Mouse (Mus musculus) thymus, postnatal 0 days (tissue): ENCODE measurements around the gene Grhl3. TPM values are rescaled to one million over a fixed set of nuclear protein-coding genes. Genes with fewer than 3 reads are reported as not detected.

Experiments
- DNase-seq: peaks from one replicate; pipeline ENCODE4 v3.0.0-alpha.2; 2015; ENCODE audit warnings: low spot score
- polyA plus RNA-seq: library from polyadenylated mRNA; unstranded; fragments of >200 nt; fragmentation: Nextera tagmentation; extraction: Ambion mirVana; gene quantifications from 2 replicates; pipeline ENCODE4 v1.2.1, GENCODE M21; 2015

The Grhl3 gene
- polyA plus RNA-seq, 1 experiment from 2014 or later: 1.2 TPM

DNA sequence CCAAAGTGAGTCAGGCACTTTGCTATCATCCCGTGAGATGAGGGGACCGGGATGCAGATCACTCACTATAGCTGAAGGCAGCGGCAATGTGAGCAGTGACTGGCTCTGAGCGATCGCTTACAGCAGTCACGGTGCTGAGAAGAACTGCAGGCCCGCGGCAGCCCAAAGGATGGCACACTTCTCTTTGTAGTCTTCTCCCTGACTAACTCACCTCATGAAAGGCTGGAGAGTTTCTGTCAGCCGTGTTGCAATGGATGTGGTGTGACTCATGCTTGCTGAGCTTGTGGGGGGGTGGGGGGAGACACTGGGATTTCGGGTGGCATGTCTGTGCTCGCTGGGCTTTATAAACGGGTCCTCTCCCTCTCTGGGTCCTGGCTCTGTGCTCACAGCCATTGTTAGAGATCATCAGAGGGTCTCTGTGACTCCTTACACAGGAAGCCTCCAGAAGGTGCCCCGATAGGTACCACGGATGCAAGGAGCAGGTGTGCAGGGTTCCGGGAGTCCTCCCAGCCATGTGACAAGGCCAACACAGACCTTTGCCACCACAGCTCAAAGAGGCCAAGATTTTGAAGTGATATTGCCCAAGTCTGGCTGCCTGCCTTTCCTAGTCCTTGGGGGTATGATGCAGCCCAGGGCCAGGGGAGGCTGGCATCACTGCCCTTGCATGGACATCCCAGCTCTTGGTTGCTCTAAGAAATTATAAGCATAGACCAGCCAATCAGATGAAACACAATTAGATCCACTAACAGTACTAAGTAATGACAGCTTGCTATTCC lies 2.1 kb upstream of the Grhl3 start:
- no peak for DNase-seq

DNA sequence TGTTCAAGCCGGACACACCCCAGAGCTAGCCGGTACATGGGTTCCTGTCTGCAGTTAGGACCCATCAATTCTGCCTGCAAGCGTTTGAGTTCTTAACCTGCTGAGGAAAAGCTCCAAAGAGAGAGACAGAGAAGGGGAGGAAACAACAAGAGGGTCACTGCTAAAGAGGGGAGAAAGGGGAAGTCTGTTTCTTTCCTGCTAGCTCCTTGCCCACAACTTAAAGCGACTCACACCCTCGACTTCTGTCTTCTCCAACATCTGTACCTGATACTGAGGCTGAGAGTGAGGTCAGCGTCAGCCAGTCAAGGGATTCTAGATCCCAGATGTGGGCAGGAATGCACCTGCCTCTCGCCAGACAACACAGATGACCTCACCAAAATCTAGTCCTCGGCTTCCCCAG lies 1.2 kb downstream of the Grhl3 start:
- no peak for DNase-seq

DNA sequence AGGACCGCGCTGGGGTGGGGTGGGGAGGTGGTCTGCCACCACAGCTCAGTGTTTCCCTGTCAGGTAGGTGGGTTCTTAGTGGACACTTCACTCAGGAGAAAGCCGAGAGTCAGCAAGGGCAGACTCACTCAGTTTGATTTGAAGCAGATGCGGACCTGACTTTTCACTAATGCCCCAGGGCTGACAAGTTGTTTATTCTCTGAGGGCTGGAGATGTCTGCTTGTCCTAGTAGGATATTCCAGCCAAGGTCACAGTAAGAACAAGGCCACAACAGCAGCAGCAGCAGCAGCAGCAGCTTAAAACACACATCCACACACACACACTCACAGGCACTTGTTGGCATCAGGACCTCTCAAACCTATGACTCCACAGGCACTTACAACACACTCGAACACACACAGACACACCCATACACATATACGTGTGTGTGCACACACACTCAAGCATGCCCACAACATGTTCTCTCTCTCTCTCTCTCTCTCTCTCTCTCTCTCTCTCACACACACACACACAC lies 2.3 kb downstream of the Grhl3 start:
- no peak for DNase-seq

DNA sequence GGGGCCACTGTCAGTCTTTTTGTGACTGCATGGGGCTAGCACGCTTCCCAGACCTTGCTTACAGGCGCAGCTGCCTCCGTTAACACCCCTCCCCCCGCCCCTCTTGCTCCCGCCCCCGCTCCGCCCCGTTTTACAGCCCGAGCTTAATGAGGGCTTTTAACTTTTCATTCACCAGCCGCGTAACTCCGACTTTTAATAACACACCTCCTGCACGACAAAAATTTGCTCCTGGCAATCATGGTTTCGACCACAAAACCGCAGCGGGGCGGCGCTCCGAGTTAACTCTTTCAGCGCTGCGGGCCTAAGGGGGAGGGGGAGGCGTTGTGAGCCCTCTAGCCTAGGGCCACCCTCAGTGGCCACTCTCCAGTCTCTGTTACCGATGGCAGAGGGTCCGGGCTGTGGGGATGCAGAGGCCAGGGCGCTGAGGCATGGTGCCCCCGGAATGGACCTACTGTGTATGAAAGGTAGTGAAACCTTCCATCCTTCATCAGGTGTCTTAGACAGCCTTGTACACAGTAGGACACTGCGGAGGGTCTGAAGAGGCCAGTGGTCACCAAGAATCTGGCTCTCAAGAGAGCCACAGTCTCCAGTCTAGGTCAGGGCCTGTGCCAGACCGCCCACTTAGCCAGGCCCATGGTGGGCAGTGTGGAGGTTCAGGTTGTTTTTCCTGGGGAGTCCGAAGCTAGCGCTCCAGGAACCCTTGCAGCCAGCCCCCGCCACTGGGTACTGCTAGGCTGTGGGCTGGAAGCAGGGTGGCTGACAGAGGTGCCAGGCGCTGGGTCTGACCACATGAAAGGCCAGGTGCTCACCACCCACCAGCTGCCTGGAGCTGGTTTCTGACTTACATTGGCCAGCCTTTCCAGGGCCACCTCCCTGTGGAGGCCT lies 3.0 kb downstream of the Grhl3 start:
- peak; percentile 70 for DNase-seq

DNA sequence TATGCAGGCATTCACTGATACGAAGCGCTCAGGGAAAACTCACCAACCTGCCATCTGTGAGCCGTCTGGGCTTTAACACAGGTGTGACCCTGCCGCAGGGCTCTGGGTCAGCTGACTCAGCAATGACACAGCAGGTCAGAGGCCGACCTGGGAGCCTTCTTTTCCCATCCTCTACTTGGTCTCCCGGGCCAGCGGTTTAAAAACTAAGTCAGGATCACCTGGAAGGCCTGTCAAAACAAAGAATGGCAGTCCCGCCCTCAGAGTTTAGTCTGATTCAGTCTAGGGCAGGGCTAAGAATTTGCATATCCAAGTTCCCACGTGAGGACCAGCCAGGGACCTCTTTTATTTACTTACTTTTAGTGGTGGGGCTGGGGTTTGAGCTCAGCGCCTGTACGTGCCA lies 4.2 kb downstream of the Grhl3 start:
- peak; percentile 13 for DNase-seq

DNA sequence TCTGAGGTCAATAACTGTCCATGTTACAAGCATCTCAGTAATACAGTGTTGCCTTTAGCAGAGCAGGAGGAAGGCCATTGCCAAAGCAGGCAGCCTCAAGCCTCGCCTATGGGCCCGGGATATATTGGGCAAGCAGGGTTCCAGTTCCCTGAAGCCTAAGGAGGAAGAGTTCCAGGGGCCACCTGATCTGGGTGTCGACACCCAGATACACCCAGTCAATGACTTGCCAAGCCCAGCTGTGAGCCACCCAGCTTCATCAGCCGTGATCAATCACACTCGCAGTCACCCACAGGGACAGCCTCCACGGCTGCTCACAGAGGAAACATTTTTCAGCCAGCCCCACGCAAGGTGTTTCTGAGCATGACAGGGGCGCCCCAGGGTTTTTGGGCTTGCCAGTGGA lies 5.9 kb downstream of the Grhl3 start:
- no peak for DNase-seq

DNA sequence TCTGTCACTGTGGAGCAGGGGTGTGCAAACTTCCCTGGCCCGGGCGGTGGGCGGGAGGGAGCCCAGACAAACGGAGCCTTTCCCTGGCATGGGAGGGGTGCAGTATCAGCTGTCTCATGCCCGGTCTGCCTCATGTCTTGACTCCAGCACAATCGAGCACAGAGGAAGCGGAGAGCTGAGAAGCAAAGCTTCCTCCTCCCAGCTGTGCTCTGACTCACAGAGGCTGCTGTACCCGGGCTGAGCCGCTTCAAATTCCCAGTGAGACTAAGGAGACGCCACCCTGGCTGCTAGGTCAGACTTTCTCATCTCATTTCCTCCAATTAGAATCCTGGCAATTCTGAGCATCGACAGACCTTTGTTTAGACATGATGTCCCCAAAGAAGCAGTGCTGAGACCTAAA lies 6.4 kb downstream of the Grhl3 start:
- no peak for DNase-seq

DNA sequence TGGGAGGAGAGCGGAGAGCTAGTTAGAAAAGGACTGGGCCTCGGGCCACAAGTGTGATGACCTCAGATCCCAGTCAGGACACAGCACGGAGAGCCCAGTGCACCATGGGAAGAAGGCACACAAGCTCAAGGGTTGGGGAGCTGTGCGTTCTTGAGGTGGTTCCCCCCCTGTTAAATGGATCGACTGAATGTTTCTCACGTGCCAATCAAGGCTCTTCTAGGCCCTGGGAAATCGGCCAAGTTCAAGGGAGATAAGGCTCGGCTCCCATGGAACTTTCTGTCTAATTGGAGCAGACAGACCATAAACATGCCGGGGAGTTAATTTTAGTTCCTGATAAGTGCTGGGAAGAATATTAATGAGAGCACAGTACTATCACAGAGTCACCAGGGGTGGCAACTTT lies 8.0 kb downstream of the Grhl3 start:
- no peak for DNase-seq

DNA sequence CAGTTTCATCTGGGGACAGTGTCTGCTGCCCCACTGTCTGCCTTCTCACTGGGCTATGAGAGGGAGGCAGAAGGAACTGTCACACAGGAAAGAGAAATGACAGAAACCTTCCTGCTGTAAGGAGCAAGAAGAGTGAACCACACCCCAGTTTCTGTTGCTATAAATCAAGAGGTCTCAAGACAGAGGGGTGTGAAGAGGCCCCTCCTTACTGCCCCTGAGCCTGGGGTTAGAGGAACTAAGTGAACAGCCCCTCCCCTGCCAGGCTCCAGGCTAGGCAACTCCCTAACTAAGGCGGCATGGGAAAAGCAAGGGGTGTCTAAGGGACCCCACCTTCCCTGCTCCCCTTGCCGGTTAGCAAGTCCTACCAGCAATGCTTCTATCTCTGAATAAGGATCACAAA lies 9.6 kb downstream of the Grhl3 start:
- DNase-seq: no peak

DNA sequence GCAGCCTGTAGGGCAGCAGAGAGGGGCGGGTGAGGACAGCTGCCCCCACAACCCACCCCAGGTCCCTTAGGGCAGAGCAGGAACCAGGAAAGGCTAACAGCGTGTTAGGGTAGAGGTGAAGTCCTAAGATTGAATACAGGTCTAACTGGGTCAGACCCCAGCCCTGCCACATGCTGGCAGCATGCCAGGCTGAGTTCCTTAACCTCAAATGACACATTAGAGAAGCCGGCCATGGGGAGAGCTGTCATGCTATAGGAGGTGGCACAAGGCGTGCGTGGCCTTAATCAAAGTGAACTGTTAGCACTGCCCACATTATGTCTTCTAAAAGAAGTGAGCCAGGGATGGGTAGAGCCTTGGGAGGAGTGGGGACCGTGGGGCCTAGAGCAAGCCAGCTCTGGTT lies 24.1 kb downstream of the Grhl3 start:
- no peak for DNase-seq

DNA sequence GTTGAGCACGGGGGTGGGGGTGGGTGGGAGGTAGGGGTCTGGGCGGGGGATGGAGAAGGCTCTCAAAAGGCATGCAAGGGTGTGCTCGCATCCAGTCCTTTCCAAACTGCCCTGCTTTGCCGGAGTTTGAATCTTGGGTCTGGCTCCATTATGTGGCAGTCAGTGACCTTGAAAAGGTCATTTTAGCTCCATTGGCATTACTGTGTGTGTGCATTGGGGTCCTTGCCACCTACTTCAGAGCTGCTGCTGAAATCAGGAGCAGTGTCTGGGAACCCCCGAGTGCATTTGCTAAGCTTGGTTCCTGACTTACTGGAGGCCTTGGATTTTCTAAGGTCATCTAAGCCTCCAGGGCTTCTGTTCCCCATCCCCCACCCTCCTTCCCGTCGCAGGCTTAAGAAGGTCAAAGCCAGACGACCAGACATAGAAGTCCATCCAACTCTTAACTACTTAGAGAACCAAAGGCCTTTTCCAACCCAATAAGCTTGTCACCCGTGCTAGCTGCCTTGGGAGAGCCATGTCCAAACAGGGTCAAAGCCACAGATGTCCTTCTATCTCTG lies 24.8 kb downstream of the Grhl3 start:
- DNase-seq: no peak

DNA sequence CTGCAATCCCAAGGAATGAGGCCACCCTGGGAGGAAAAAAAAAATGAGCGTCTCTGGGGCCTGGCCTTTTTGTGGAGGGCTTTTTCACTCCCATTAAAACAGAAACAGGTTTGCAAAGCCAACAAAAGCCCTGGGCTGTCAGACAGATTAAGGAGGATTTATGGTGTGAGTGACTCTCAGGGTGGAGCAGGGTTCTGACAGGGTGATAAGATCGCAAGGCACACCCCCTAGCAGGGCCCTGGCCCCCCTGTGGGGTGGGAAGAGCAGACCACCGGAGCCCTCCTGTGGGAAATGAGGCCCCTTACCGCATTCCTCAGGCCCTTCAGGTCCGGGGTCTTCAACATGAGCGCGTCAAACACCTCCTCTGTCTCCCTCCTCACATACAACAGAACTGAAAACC lies 25.3 kb downstream of the Grhl3 start:
- DNase-seq: no peak

DNA sequence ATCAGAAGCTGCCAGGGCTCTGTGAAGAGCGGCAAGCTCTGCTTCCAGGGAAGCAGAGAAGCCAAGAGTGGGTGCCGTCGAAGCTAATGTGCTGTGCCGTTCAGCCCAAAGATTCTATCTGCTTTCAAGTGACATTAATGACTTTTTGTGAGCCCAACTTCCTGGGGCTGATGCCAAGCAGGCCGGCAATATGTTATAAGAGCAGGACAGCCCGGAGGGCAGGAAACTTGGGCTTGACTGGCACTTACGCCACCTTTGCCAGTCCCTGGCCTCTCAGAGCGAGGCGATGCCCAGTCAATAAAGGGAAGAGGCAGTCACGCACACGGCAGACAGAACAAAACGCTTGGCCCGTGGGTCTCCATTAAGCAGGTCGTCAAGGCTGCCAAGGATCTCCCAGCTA lies 25.9 kb downstream of the Grhl3 start:
- no peak for DNase-seq

DNA sequence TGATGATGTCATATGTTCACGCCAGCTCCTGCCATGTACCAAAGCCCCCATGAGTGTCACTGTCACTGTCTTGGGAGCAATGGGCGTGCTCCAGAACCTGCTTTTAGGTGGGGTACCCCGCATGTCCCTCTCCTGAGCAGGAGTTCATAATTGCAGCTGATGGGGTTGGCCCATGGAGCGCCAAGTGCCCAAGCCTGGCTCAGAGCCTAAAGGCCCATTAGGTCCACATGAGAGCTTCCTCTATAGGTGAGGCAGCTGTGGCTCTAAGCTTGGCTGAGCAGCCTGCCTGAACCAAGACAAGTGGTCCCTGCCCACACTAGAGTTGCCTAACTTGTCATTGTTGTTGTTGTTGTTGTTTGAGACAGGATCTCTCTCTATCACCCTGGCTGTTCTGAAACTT lies 26.6 kb downstream of the Grhl3 start:
- no peak for DNase-seq

DNA sequence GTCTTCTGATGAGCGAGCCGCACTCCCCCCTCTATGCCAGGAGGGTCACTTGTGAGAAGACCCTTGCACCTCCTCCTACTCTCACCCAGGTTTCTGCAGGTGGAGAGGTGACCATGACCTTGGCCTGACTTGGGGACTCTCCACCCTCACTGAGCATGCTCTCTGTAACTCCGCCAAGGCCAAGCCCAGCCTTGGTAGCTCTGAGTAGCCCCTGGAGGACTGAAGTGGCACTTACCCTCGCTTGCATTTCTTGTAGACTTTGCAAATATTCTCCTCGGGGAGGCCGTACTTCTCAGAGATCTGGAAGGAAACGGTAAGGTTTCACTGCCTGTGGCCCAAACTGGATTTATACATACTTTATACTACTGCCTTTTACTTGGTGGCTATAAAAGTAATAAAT lies 27.4 kb downstream of the Grhl3 start:
- DNase-seq: no peak

DNA sequence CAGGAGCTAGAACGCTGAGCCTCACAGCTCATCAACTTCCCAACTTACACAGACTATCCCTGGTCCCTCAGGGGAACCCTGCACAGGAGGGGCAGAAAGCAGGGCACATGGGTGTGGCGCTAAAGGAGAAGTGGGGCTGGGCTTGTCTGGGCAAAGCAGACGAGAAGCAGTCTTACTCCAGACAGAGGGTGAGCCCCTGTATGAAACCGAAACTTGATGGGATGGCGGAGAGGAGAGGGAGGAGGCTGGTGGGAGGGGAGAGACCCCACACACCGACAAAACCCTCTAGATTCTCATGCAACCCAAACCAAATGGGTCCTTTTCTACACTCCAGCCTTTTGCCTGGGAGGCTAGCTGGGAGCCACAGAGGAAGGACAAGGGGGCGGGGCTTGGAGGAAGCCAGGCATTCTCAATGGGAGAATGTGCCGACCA lies 28.3 kb downstream of the Grhl3 start:
- DNase-seq: peak; percentile 9

DNA sequence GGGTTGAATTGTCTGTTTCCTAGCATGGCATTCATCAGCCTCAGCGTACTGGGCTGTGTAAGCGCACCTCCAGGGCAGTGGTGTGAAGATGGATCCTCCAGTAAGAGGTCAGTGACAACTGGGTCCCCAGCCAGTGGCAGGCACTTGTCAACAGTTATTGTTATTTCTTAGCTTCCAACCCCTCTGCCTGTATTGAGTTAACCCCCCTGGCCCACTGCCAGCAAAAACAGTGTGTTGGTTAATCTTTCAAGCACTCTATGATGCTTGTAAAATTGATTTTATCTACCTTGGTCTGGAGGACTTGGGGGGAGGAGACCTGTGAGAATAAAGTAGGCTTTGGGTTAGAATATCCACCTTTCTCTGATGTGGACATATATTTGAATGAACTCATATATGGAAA lies 29.1 kb downstream of the Grhl3 start:
- no peak for DNase-seq

DNA sequence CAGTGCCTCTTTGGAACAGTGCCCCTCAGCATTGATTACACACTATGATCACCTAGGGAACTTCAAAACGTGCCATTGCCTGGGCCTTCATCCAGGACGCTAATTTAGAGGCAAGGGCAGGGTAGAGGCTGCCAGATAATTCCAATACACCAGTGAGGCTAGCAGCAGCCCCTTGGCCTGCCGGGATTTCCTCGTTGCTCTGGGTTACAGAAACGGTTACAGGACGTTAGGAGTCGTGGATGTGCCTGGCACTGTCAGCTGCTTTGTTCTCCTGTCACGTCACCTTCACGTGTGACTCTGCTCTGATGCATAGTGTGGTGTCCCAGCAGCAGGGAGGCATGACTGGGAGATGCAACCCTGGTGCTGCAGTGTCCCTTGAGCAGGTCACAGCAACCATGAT lies 33.4 kb downstream of the Grhl3 start:
- DNase-seq: no peak

DNA sequence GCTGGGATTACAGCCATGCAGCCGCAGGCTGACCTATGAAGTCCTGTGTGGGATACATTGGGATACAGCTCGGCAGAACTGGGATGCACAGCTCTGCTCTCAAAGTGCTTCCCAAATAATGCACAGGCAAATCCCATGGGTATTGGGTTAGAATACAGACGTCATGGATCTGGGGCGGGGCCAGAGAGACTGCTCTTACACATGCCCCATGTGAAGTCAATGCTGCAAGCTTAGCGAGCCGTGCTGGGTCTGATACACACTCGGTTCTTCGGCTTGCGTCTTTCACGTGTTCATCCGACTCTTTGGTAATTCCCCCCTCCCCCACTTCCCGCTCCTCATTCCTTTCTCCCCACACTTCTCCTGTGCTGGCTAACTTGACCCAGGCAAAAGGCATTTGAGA lies 34.4 kb downstream of the Grhl3 start:
- no peak for DNase-seq

DNA sequence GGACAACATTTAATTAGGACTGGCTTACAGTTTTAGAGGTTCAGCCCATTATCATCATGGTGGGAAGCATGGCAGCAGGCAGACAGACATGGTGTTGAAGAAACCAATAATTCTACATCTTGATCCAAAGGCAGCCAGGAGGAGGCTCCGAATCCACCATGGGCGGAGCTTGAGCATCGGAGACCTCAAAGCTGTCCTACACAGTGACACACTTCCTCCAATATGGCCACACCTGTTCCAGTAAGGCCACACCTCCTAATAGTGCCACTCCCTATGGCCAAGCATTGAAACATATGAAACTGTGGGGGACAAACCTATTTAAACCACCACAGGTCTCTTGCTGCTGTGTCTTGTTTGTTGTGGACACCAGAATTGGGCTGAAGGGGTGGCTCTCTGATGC lies 38.4 kb downstream of the Grhl3 start:
- no peak for DNase-seq

DNA sequence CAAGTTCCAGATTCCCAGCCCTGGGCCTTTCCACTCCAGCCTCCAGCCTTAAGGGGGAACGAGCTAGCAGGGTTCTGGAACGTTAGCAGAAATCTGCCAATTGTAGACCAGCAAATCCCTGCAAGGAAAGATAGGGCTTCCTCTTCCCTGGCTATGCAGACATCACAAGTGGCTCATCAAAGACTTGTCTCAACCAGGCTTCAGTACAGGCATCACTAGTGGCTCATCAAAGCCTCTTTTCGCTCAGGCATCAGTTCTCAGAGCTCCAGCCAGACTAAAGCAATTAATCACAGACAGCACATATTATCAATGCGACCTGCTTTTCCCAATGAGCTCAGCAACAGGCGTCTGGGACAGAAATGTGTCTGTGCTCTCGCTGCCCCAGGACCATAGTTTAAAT lies 40.4 kb downstream of the Grhl3 start:
- no peak for DNase-seq
